Mouse (Mus musculus) MEL (cell line): ENCODE results near the gene Col4a3. TPM values are rescaled to one million over a fixed set of nuclear protein-coding genes. Genes with fewer than 3 reads are reported as not detected.

Experiments
- DNase-seq: peaks from one replicate; pipeline ENCODE4 v3.0.0; 2011; ENCODE audit warnings: low read depth, low spot score
- H3K27ac ChIP-seq: 2 replicates; pipeline ENCODE4 v1.5.1; 2012; ENCODE audit warnings: low read depth, mild to moderate bottlenecking, control low read depth, low read length, moderate library complexity; ENCODE audit not compliant: control insufficient read depth
- H3K27me3 ChIP-seq, 2 experiments: fragments of 150-350 bp in 1 of 2; sonication (generic) in 1 of 2; 2 replicates each; pipeline ENCODE4 v1.6.1; 2012; ENCODE audit warnings: low read length in 2 of 2, mild to moderate bottlenecking in 2 of 2, improper control_type of control experiment in 1 of 2, moderate library complexity in 1 of 2; ENCODE audit not compliant: insufficient read depth in 2 of 2, control insufficient read depth in 1 of 2
- H3K36me3 ChIP-seq, 2 experiments: 2 replicates each; pipeline ENCODE4 v1.6.1; 2012 to 2014; ENCODE audit warnings: low read length in 2 of 2, improper control_type of control experiment in 1 of 2, inconsistent platforms in 1 of 2, mild to moderate bottlenecking in 1 of 2; ENCODE audit not compliant: insufficient read depth in 2 of 2, control insufficient read depth in 1 of 2
- H3K4me1 ChIP-seq, 2 experiments: fragments of 150-350 bp in 1 of 2; sonication (generic) in 1 of 2; 2 replicates each; pipeline ENCODE4 v1.6.1; 2012; ENCODE audit warnings: low read length in 2 of 2, improper control_type of control experiment in 1 of 2, mild to moderate bottlenecking in 1 of 2; ENCODE audit not compliant: insufficient read depth in 2 of 2, control insufficient read depth in 1 of 2
- H3K4me3 ChIP-seq, 2 experiments: fragments of 150-350 bp in 1 of 2; sonication (generic) in 1 of 2; 2 replicates each; pipeline ENCODE4 v1.5.1; 2012; ENCODE audit warnings: low read depth in 2 of 2, low read length in 2 of 2, mild to moderate bottlenecking in 2 of 2, moderate library complexity in 2 of 2, control low read depth in 1 of 2, improper control_type of control experiment in 1 of 2; ENCODE audit not compliant: control insufficient read depth in 1 of 2, insufficient read depth in 1 of 2
- H3K79me2 ChIP-seq: 2 replicates; pipeline ENCODE4 v1.6.1; 2012; ENCODE audit warnings: mild to moderate bottlenecking, low read length, moderate library complexity; ENCODE audit not compliant: control insufficient read depth, poor library complexity, insufficient read depth
- H3K9ac ChIP-seq: 2 replicates; pipeline ENCODE4 v1.6.1; 2012; ENCODE audit warnings: low read depth, mild to moderate bottlenecking, control low read depth, low read length, moderate library complexity; ENCODE audit not compliant: control insufficient read depth, poor library complexity, severe bottlenecking
- H3K9me3 ChIP-seq: fragments of 150-350 bp; sonication (generic); replicated peaks from 2 replicates; pipeline ENCODE4 v1.6.1; 2012; ENCODE audit warnings: mild to moderate bottlenecking, low read length, improper control_type of control experiment, moderate library complexity; ENCODE audit not compliant: insufficient read depth
- BHLHE40 ChIP-seq: IDR thresholded peaks from 2 replicates; pipeline ENCODE4 v1.6.1; 2012; ENCODE audit warnings: low read depth, mild to moderate bottlenecking, inconsistent platforms, low read length, improper control_type of control experiment, borderline replicate concordance
- CHD2 ChIP-seq: IDR thresholded peaks from 2 replicates; pipeline ENCODE4 v1.6.1; 2011; ENCODE audit warnings: low read length, improper control_type of control experiment
- E2F4 ChIP-seq: IDR thresholded peaks from 2 replicates; pipeline ENCODE4 v1.6.1; 2011; ENCODE audit warnings: low read depth, low read length, improper control_type of control experiment, borderline replicate concordance
- ELF1 ChIP-seq: IDR thresholded peaks from 2 replicates; pipeline ENCODE4 v1.6.1; 2014; ENCODE audit warnings: low read depth, mild to moderate bottlenecking, inconsistent platforms, low read length, improper control_type of control experiment, moderate library complexity
- ETS1 ChIP-seq: IDR thresholded peaks from 2 replicates; pipeline ENCODE4 v1.6.1; 2012; ENCODE audit warnings: low read depth, mild to moderate bottlenecking, inconsistent platforms, low read length, improper control_type of control experiment, moderate library complexity
- JUND ChIP-seq: IDR thresholded peaks from 2 replicates; pipeline ENCODE4 v1.6.1; 2011; ENCODE audit warnings: low read depth, mild to moderate bottlenecking, improper control_type of control experiment, low read length
- MAFK ChIP-seq: IDR thresholded peaks from 2 replicates; pipeline ENCODE4 v1.6.1; 2011; ENCODE audit warnings: low read depth, mild to moderate bottlenecking, low read length, improper control_type of control experiment, borderline replicate concordance
- MAX ChIP-seq: IDR thresholded peaks from 2 replicates; pipeline ENCODE4 v1.6.1; 2011; ENCODE audit warnings: low read length, improper control_type of control experiment
- MXI1 ChIP-seq: IDR thresholded peaks from 2 replicates; pipeline ENCODE4 v1.6.1; 2011; ENCODE audit warnings: mild to moderate bottlenecking, low read depth, low read length, improper control_type of control experiment
- MYB ChIP-seq: IDR thresholded peaks from 2 replicates; pipeline ENCODE4 v1.6.1; 2011; ENCODE audit warnings: mild to moderate bottlenecking, low read depth, low read length, improper control_type of control experiment
- MYC ChIP-seq: IDR thresholded peaks from 2 replicates; pipeline ENCODE4 v1.6.1; 2011; ENCODE audit warnings: low read depth, mild to moderate bottlenecking, low read length, improper control_type of control experiment, moderate library complexity
- POLR2AphosphoS5 ChIP-seq: IDR thresholded peaks from 2 replicates; pipeline ENCODE4 v1.6.1; 2012; ENCODE audit warnings: low read depth, borderline replicate concordance, mild to moderate bottlenecking, inconsistent platforms, low read length, moderate library complexity, mixed read lengths
- RAD21 ChIP-seq: IDR thresholded peaks from 2 replicates; pipeline ENCODE4 v1.6.1; 2011; ENCODE audit warnings: mild to moderate bottlenecking, low read depth, low read length, improper control_type of control experiment
- SIN3A ChIP-seq: IDR thresholded peaks from 2 replicates; pipeline ENCODE4 v1.6.1; 2012; ENCODE audit warnings: low read length, improper control_type of control experiment, inconsistent platforms
- SMC3 ChIP-seq: IDR thresholded peaks from 2 replicates; pipeline ENCODE4 v1.6.1; 2011; ENCODE audit warnings: low read depth, low read length, improper control_type of control experiment
- UBTF ChIP-seq: IDR thresholded peaks from 2 replicates; pipeline ENCODE4 v1.6.1; 2012; ENCODE audit warnings: low read depth, mild to moderate bottlenecking, inconsistent platforms, low read length, improper control_type of control experiment, moderate library complexity, borderline replicate concordance; ENCODE audit not compliant: insufficient read depth
- ZNF384 ChIP-seq: IDR thresholded peaks from 2 replicates; pipeline ENCODE4 v1.6.1; 2012; ENCODE audit warnings: low read depth, mild to moderate bottlenecking, inconsistent platforms, low read length, improper control_type of control experiment
- polyA plus RNA-seq, 2 experiments: library from polyadenylated mRNA; stranded (reverse) in 1 of 2; unstranded in 1 of 2; fragments of >175 nt in 1 of 2; fragments of >200 nt in 1 of 2; gene quantifications; 2 replicates each; pipeline versions ENCODE4 v1.2.1 to v1.2.4; 2012; ENCODE audit warnings: low replicate concordance in 2 of 2, low read depth in 1 of 2; ENCODE audit not compliant: insufficient read length in 2 of 2, insufficient read depth in 1 of 2, missing spikeins in 1 of 2
- total RNA-seq: library from RNA; depleted of rRNA; stranded (reverse); fragments of 300-350 nt; gene quantifications from 2 replicates; pipeline ENCODE4 v1.2.3, GENCODE M21; 2012; rRNA removed

Gene Col4a3
- total RNA-seq (0.19 and 0.65 TPM in 2 replicates), polyA plus RNA-seq (under 1 TPM in 1 of 2 experiments, not detected in 1; 0.47 TPM)

DNA sequence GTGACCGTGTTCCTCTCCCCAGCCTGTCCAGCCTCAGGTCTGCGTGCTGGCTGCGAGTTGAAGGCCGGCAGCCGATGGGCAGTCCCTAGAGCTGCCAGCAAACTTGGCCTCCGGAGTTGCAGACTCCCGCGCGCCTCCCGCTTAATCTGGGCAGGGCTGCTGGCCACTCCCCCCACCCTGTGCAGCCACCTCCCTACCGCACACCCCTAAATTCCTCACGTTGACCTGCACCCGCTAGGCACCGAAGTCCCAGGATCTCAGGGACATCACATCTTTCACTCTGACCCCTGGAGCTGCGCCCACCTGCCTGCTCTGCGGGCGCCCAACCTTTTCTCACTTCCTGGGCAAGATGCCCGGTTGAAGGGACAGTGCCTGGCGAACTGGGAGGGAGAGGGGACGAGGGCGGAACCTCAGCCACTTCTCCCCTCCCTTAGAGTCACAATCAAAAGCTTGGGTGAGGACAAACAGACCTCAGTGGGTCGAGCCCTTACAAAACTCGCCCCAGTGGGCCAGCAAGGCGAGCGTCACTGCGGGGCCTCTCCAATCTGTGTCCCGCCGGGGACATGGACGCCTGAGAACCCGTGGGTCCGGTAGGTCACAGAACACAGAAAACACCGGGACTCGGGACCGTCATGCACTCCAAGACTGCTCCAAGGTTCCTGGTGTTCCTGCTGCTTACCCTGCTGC lies at the start of gene Col4a3, which contains the start of gene Col4a4:
Col4a3 (plus strand) TSS at position 209 of the 687 bp plus-strand sequence.
Col4a4 (minus strand) TSS at position 137 of the 687 bp plus-strand sequence.
- Histone ChIP-seq H3K79me2 (no peaks in the 10 kb centered on the region), H3K4me1 (peaks cover 4 to 12% of the 10 kb centered on the region in 2 experiments), H3K9ac (no peak within 1 kb of the TSS), H3K36me3 (no peaks in the 10 kb centered on the region; a peak in 1 of 4 replicates), H3K9me3 (no peaks in the 10 kb centered on the region), H3K4me3 (no peak within 1 kb of the TSS), H3K27ac (no peak within 1 kb of the TSS), H3K27me3 (no peaks in the 10 kb centered on the region)
- no peak for TF ChIP-seq POLR2AphosphoS5
- TF ChIP-seq SIN3A, result no peak
- TF ChIP-seq ZNF384, result no peak
- no peak for TF ChIP-seq MYC
- no peak for TF ChIP-seq RAD21
- TF ChIP-seq E2F4, result no peak
- no peak for TF ChIP-seq CHD2
- no peak for TF ChIP-seq MAX
- no peak for TF ChIP-seq UBTF
- no peak for TF ChIP-seq ETS1
- no peak for TF ChIP-seq JUND
- TF ChIP-seq SMC3, result no peak
- TF ChIP-seq MXI1, result no peak
- TF ChIP-seq ELF1, result no peak
- TF ChIP-seq MYB, result no peak
- TF ChIP-seq MAFK, result no peak
- no peak for DNase-seq

DNA sequence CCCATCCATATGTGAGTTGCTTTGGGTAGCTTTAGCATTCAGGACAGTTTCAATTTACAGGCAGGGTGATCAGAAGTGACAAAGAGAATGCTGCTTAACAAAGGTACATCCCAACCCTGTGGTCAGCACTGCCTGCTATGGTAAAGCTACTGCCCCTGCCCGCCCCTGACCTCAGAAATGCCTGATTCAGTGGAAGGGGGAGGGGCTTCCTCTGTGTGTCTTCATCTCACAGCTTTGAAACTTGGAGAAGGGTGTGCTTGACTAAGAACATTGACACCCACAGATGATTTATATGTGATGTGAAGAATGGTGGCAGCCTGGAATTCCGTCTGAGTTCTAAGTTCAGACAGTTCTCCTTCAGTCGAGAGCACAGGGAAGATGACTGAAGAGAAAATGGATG lies 48.9 kb upstream of the Col4a3 start:
- H3K27me3 ChIP-seq, result peaks cover 0 to 1% of the 10 kb centered on the region in 2 experiments; a peak in 2 of 4 replicates
- H3K9me3 ChIP-seq, result no peaks in the 10 kb centered on the region
- no peak overlapping the region for H3K27ac ChIP-seq
- H3K79me2 ChIP-seq, result no peaks in the 10 kb centered on the region
- no peak for DNase-seq
- no peaks in the 10 kb centered on the region for H3K36me3 ChIP-seq
- no peak overlapping the region for H3K4me3 ChIP-seq
- no peaks in the 10 kb centered on the region for H3K4me1 ChIP-seq
- TF ChIP-seq BHLHE40 (no peak), MXI1 (no peak)
- H3K9ac ChIP-seq, result no peak overlapping the region
